Mouse (Mus musculus) forelimb bud, embryonic 11.5 days (tissue): ENCODE data around the gene Ralgapb.

Source experiments
- DNase-seq: peaks from one replicate; pipeline ENCODE4 v3.0.0-alpha.2; 2012; ENCODE audit warnings: low read depth, low spot score

Ralgapb gene

DNA sequence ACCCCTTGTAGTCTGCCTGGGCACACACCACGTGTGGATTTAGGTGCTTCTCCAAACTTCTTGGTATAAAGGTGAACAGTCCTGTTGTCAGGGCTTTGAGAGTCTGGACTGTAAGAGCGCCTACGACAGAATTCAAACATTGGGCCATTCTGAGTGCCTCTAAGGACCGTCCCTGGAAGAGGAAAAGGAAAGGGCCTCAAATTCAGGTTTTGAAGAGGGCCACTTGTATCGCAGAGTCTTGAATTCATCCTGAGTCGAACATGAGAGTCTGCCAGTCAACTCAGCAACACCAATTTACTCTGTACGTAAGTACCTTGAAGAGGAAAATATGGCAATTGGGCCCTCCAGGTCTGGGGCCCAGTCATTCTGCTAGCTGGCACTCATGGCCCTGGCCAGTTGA, 6.7 kb upstream of the Ralgapb start:
- DNase-seq: no peak

DNA sequence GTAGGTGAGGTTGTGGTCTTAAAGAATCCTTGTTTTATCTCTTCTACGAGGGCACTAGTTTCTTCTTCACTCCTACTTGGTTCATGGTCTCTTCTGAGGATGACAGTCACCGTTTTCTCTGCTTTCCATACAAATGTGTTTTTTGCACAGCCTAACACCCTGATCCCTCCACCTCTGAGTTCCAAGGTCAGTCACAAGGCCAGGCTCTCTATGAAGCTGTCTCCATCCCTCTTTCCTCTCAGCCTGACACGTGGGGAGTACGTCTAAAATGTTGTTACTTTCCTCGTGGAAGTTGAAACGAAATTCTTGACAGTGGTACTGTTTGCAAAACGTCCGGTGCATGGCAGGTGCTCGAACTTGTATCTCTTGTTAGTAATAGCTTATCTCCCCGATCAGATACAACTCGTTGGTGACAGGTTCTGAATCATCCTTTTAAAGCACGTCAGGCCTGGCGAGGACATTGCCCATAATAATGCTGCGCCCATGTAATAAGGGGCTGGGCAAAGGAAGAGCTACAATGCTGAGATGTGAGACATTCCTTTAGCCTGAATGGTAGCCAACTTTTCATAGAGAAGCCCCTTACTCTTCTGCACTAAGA, 552 bp upstream of the Ralgapb start:
- no peak for DNase-seq

DNA sequence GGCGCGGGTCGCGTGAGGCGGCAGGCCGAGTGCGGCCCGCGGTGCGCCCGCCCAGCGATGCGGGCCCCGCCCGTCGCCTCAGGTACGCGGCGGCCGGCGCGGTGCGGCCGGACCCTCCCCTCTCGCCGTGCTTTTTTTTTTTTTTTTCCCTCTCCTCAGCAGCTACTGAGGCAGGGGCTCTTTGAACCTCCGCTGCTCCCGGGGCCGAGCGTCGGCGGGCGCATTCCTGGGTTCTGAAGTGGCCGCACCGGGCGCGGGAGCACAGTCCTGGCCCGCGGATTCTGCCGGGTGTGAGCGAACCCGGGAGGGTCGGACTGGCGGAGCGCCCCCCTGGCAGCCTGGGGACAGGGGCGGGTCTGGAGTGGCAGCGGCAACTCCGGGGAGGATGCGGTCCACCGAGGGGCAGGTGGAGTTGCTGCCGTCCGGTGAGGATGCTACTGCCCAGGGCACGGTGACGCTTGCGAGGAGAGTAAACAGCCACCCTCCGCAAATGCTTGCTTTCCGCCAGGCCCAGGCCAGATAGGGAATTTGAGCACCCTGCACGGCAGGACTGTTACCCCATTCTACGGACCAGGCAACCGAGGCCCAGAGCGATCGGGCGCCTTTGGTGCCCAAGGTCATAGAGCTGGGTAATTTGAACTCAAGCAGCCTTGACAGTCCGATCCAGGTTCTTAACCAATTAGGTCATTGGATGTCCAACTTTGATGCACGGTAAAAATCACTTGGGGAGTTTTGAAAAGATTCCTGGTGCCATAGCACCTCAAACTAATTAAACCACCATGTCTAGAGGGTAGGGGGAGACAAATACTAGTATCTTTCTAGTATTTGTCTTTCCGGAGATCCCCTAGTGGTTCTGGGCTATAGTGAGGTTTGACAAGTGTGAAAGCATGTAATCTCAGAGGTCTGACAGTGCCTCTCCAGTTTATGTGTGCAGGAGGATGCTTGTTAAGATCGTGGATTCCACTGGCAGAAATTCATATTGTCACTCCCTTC, 670 bp downstream of the Ralgapb start:
- peak; percentile 17 for DNase-seq

DNA sequence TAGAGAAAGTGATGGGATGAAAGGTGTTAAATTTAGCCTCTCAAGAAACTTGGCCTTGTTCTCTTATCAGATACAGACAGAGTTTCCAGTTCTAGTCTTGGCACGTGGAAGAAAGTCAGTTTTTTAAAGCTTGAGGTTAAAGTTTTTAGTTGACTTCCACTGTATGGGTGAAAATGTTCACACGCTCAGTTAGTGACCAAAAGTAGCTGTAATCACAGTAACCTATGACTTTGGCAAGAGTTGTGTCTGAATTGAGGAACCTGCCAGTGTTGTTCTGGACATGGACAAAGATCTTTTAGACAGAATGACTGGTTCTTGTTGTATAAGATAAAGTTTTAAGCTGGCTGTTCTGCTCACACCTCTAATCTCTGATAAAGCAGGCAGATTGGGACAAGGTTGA, 3.6 kb downstream of the Ralgapb start:
- DNase-seq: no peak

DNA sequence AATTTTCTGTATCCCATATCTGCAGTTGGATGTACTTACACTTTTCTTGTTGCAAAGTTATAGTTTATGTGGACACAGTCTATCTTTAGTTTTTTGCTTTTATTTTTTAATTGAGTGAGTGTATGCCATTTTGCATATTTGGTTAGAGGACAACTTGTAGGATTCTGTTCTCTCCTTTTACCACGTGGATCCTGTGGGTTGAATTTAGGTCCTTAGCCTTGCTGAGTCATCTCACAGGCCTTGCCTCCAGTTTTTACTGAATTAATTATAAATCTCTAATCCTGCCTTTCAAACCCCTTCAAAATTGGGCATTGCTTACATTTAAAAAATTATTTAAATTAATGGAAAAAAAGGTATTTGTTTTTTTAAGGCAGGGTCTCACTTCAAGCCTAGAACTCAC, 6.2 kb downstream of the Ralgapb start:
- DNase-seq: no peak

DNA sequence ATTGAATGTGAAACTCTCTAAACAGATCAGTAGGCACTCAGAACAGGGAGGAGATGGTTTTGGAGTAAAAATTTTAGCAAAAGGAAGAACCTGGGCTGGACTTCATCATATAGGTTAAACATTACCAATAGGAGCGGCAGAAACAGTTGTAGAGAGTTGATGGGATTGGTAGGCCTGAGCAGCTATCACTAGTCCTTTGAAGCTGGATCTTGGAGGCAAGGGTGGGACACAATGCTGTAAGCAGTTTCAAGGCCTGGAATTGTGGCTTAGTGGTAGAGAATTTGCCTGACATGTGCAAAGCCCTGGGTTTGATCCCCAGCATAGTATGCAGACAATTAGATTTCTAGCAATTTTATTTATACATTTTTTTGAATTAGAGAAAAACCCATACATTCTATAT, 9.0 kb downstream of the Ralgapb start:
- no peak for DNase-seq

DNA sequence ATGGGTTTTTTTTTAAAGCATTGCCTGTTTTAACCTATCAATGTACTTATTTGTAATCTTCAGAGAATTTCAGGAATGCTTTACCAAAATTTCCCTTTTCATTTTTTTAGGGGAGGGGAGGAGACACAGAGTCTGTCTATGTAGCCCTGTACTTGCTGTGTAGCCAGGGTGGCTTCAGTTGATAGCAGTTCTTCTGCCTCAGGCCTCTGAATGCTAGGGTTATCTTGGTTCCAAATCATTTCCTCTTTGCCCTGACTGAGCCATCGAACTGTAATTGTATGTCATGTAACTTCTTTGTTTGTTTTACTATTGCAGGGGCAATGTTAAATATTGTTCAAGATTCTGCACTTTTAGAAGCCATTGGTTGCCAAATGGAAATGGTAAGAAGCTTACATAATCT, 36.2 kb downstream of the Ralgapb start:
- DNase-seq: no peak

DNA sequence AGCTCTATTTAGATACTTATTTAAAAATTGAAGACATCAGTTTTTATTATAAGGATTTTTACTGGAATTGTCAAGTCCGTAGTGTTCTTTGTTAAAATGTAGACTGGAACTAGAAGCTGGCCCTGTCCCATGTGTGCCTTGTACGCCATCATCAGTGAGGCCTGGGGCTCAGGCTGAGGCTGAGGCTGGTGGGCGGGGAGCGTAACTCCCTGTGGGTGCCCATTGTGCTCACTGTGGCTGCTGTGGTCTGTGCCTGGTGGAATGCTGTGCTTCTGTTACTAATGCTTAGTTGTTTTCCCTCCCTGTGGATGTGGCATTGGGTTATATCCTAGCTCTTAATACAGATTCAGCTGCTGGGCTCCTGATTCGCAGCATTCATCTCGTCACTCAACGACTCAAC, 40.2 kb downstream of the Ralgapb start:
- DNase-seq: no peak

DNA sequence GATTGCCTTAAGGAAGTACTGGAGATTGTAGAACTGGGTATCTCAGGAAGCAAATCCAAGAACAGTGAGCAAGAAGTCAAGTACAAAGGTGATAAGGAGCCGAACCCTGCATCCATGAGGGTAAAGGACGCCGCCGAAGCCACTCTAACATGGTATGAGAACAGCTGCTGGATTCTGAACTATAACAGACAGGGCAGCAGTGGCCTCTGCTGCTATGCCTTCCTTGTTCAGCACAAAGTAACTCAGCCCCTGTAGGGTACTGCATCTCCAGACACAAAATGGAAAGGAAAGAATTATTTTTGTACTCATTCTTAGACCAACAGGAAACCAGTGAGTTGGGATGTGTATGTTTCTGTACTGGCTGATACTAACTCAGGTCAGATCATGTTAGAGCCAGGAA, 46.8 kb downstream of the Ralgapb start:
- DNase-seq: no peak

DNA sequence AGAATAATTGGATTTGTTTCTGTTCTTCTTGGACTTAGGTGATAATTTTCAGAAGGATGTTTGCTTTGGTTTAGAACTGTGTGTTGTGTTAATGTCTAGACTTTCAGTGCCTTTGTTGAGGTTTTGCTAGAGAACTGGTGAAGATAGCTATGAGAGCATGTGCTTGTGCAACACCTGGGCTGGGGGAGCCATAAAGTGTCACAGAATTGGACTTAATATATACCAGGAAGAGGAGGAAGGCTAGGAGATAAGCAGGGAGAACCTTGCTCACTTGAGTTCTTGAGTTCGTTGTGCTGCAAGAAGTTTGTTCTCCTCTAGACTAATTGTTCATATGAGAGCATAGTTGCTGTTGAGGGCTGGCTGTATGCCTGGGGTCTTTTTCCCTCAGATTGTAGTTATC, 48.0 kb downstream of the Ralgapb start:
- no peak for DNase-seq

DNA sequence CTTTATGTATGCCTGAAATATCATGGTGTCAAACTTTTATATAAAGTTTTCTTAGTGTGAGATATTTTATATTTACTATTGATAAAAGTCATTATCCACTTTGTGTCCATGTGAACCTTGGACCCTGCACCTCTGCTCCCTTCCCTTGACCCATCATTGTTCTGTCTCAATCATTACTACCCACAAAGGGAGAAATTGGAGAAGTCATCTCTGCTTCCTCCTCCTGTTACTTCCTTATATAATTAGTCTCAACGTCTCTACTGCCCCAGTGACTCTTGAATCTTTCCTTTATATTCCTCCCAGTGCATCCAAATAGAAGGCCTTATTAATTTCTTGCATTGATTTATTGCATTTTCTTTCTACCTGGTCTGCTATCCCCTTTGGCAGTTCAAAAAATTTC, 52.8 kb downstream of the Ralgapb start:
- no peak for DNase-seq

DNA sequence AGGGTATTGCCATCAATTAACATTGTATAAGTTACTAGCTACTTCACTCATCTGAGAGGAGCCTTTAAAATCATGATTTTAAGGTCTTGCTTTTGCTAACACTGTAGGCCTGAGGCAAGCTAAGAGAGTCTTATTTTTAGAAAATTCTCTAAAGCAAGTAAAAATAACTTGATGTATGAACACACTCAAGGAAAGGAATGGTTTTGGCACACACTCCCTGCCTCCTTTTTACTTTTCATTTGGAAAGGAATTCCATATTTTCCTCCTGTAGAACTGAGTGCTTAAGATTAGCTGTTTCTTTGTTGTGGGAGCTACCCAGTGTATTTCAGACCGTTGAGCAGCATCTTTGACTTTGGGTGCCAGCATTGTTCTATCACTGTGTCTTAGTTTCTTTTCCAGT, 64.5 kb downstream of the Ralgapb start:
- DNase-seq: no peak

DNA sequence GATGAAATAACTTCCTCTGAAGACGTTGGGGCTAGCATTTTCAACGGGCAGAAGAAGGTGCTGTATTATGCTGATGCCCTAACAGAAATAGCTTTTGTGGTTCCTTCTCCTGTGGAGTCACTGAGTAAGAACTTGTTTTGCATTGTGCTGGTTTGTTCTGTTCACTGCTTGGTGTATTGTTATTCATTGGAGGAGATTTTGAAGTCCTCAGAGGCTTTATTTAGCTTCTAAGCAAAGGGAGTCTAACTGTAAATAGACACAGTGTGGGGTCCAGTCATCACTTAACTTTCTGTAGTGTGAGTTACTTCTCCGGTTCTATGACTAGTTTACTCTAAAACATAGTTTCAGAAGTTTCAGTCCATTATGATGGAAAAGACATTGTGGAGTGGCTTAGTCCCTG, 68.0 kb downstream of the Ralgapb start:
- no peak for DNase-seq

DNA sequence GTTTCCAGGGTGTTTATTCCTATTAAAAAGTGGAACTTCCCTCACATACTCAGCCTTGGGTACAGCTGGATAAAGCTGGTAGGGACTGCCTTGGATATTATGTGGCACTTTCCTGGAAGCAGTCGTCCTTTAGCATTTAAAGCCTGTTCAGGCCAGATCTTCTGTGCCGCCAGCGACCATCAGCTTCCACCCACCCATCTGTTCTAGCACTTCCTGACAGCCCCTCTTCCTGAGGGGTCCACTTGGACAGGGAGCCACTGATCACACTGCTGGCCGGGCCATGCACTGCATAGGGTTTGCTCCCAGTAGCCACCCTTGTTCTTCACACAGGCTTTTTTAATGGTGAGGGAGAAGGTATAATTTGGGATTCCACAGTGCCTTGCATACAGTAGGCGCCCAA, 88.8 kb downstream of the Ralgapb start:
- DNase-seq: no peak

DNA sequence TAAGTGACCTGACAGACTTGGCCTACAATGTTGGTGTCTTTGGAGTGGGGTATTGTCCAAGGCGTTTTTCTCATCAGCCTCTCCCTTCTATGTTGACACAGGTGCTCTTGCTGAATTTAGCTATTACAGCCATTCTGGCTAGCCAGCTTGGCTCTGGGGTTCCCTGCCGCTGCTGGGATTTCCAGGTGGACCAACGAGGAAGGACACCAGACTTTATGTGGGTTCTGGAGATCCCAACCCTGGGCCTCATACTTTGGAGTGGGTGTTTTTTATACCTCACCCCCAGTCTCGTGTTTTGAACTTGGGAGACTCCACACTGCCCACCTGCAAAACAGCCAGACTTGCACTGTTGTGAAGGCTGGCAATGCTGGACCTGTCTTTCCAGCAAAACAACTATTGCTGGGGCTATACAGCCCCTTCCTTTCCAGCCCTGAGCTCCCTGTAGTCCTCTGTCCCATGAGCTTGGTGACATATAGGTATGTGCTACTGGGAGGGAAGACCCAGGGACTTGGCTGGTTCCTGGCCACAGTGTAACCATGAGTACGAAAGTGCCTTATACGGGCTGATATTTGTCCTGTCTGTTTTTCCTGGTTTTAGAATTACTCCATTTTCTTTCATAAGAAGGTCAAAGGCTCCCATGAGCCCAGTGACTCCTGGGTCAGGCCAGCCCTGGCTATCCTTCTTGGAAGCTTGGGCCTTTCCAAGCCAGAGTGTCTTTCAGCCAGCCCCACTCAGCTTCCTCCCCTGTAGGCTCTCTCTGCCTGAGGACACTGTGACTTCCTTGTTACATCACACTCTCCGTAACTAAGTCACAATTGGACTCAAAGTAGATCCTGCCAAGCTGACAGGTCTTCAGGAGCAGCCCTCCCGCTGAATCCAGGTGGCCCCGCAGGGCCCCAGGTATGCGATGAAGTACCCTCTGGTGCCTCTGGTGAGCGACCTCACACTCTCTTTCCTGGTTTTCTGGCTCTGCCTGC, 92.5 kb downstream of the Ralgapb start, which contains the start of gene Adig:
Adig (plus strand) TSS at position 777 of the 977 bp plus-strand sequence.
- DNase-seq: no peak

DNA sequence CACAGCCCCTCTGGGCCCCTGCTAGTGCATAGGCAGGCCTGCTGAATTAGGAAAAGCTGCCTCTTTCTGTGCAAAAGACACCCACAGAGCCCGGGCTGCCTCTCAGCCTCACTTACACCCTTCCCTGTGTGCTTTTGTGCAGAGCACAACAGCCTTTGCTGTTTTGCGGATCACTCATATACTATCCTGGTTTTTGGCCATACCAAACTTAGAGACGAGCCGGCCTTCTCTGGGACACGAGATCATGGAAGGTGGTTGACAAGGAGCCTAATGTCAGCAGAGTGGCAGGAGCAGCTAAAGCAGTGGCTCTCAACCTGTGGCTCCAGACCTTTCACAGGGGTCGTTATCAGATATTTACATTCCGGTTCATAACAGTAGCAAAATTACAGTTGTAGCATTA, 93.6 kb downstream of the Ralgapb start:
- DNase-seq: no peak

DNA sequence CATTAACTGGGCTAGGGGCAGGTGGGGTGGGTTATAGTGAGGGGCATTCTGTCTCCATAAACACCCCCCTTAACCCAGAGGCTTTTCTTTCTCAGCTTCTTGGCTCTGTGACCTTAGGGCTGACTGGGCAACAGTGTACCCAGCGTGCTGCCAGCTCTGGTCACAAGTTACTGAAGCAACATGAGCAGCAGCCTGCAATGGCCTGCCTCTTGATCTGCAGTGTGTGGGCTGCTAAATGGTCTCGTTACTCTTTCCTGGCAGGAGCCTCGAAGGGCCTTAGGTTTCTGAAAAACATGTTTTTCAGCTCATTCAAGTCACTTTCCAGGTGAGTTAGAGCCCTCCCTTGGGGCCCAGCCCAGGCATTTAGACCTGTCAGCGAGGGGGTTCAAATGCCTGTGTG, 94.0 kb downstream of the Ralgapb start:
- DNase-seq: peak; percentile 11

DNA sequence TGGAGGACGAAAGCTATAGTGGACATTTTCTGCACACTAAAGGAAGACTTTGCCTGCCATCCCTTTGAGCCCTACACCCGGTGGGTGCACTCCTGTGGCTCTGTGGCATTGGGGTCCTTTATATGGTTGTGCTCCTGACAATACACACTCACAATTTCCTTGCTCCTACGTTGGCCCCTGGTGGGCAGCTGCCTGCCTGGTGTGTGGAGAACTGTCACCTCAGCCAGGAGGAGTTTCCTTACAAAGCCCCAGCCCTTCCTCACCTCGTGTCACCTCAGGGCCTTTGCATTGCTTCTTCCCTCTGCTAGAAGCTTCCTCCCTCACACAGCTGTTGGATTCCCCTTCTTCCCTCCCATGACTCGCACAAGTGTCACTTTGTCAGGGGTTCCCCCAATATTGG, 96.8 kb downstream of the Ralgapb start:
- DNase-seq: no peak

DNA sequence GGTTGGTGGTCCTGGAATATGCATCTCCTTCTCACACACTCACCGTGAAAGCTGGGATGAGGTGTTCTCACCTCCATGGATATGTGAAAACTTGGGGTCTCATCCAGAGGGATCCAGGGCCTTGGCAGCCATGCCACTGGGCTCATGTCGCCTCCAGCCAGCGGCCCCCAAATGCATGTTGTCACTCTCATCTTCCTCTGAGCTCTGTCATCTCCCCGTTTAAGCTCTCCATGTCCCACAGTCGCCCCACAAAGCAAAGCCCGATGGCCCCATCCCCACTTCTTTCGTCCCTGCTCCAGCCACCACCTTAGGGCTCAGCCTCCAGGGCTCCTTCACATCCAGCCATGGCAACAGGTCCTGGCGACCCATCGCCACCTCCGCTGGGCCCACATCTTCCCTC, 97.4 kb downstream of the Ralgapb start:
- DNase-seq: no peak

DNA sequence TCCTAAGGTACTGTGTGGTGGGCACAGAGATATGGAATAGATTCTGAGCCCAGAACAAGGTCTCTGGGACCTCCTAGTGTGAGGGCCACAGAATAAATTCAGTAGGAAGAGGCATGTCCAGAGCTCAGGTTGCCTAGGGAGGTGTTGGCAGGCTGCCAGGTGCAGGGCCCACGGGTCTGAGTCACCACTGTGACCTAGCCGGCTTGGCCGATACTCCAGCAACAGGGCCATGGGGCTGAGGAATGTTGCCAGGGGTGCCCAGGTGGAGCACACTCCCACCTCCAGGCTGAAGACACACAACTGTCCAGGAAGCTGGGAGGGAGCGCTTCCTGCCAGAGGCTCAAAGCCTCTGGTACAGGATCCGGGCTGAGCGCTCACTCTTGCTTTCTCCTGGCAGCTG, 101.0 kb downstream of the Ralgapb start:
- no peak for DNase-seq

DNA sequence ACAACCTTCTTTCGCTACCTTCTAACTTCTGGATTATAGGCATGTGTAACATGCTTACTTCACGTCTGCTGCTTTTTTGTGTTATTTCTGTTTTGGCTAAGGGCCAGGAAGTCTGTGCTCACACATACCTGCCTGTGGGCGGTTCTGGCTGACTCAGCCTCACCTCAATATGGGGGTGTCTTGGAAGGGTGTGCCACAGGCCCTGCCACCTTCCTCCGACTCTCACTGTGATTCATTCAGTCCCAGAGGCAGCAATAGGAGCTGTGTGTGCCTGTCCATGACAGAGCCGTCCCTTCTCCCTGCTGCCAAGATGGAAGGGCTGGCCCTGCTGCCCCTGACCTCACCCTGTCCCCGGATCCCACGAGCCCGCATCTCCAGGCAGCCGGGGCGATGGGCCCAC, 102.9 kb downstream of the Ralgapb start, which contains the start of gene Arhgap40:
Arhgap40 (plus strand) TSS at position 269 of the 400 bp plus-strand sequence.
- no peak for DNase-seq

DNA sequence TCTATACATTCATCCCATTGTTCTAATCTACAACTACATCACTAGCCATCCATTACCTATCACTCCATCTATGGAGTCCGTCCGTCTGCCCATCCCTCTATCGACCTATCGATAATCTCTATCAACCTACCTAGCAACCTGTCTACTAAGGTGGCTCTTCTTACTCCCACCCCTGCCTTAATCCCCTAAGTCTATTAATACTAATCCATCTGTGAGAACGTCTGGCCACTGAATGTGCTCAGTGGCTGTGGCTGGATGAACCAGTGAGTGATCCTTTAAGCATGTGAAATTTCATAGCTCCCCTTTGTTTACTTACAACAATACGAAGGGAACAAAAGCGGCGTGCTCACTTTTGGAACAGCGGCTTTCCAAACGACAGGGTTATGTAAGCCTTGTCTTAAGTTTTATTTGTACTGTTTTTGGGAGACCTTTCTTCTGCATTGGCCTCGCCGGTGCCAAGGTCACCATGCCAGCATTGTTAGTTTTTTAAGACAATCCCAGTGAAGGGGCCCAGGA, 104.2 kb downstream of the Ralgapb start:
- no peak for DNase-seq
